Mouse (Mus musculus): ENCODE data around the gene Nyap2.
A peak's percentile ranks its signal among the peaks of the same experiment; 100 is the strongest.
"Not testable (repeated sequence)": the region's sequence is repeated elsewhere in the genome, so short reads cannot be mapped to it uniquely, and the experiment has no call there.

Gene Nyap2

GRCm38 (mm10) chr1:81180686-81181085 lies 103.9 kb downstream of the Nyap2 start:
- DNase-seq: no peak

GRCm38 (mm10) chr1:81209536-81209935 lies 132.8 kb downstream of the Nyap2 start:
- no peak for DNase-seq

GRCm38 (mm10) chr1:81211491-81211890 lies 134.7 kb downstream of the Nyap2 start:
- peak; percentile 51 for DNase-seq

GRCm38 (mm10) chr1:81219790-81220189 lies 143.0 kb downstream of the Nyap2 start:
- no peak for DNase-seq

GRCm38 (mm10) chr1:81231759-81232406 lies 155.1 kb downstream of the Nyap2 start:
- peak; percentile 48 for DNase-seq

GRCm38 (mm10) chr1:81232407-81232789 lies 155.6 kb downstream of the Nyap2 start:
- DNase-seq: not testable (repeated sequence)

- peak; percentile 66 for DNase-seq
Measured at GRCm38 (mm10) chr1:81248447-81249205, 171.9 kb downstream of the Nyap2 start.

- DNase-seq: no peak
Measured at GRCm38 (mm10) chr1:81250068-81250467, 173.3 kb downstream of the Nyap2 start.

GRCm38 (mm10) chr1:81266441-81266840 lies 189.7 kb downstream of the Nyap2 start:
- peak; percentile 39 for DNase-seq

GRCm38 (mm10) chr1:81280978-81281377 lies 204.2 kb downstream of the Nyap2 start:
- no peak for DNase-seq

- DNase-seq: no peak
Measured at GRCm38 (mm10) chr1:81285633-81286032, 208.9 kb downstream of the Nyap2 start.

- peak; percentile 81 for DNase-seq
Measured at GRCm38 (mm10) chr1:81287088-81287487, 210.3 kb downstream of the Nyap2 start.

GRCm38 (mm10) chr1:81300735-81301134 lies 224.0 kb downstream of the Nyap2 start:
- DNase-seq: peak; percentile 68

GRCm38 (mm10) chr1:81301661-81302060 lies 224.9 kb downstream of the Nyap2 start:
- peak; percentile 71 for DNase-seq

- peak; percentile 32 for DNase-seq
Measured at GRCm38 (mm10) chr1:81303389-81303788, 226.6 kb downstream of the Nyap2 start.

- DNase-seq: peak; percentile 34
Measured at GRCm38 (mm10) chr1:81307407-81307806, 230.7 kb downstream of the Nyap2 start.

- DNase-seq: no peak
Measured at GRCm38 (mm10) chr1:81307934-81308333, 231.2 kb downstream of the Nyap2 start.

- peak; percentile 81 for DNase-seq
Measured at GRCm38 (mm10) chr1:81310087-81310626, 233.4 kb downstream of the Nyap2 start.

GRCm38 (mm10) chr1:81316403-81316994 lies 239.7 kb downstream of the Nyap2 start:
- DNase-seq: peak; percentile 80

GRCm38 (mm10) chr1:81316995-81317413 lies 240.3 kb downstream of the Nyap2 start:
- DNase-seq: no peak

- DNase-seq: no peak
Measured at GRCm38 (mm10) chr1:81387722-81388121, 311.0 kb downstream of the Nyap2 start.

Data from retina, postnatal 1 day (tissue).